Comparison of ENCODE assay signal across 8 mouse cellular contexts in the genomic region with DNA sequence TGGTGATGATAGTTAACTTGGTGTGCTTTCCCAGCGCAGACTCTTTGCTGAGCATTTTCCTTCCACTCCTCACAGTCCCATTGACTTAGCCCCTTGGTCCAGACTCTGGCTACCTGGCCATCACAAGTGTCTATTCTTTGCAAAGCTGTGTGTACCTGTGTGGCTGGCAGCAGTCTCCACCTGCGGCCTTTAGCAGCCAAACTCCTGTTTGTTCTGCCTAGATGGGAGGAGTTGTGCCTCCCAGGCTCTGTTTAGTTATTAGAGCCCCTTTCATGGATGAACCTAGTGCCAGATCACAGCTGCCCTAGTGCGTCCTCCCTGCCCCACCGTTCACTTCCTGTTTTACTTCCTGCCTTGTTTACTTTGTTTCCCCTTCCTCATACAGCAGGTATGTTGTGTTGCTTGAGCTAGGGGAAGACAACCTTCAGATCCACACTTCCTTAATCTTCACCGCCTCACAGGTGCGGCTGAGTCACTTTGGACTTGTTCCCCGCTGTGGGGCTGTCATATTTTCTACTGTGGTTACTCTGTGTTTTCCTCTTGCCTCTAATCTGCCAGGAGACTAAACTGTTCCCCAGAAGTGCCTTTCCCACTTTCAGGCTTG. TPM values are rescaled to one million over a fixed set of nuclear protein-coding genes. Genes with fewer than 3 reads are reported as not detected.
DNase-seq lines count a peak whose midpoint lies in the region; ATAC-seq and TF ChIP-seq lines count a peak whose summit lies in the region.
"Had no signal": no experiment of that assay in that cellular context is flagged by ENCODE, and none has a peak within 500 bp of the region (broad histone marks: within the 10 kb centered on the region; RNA-seq: fewer than 3 reads in every experiment).

No protein-coding gene starts in this region.

- peak; percentile 83 for ATAC-seq in common myeloid progenitor, adult 5-6 weeks (replicated peaks; ENCODE audit: low read depth, poor library complexity, severe bottlenecking)
- peak; percentile 76 for ATAC-seq in megakaryocyte progenitor cell, adult 5-6 weeks (replicated peaks; ENCODE audit: poor library complexity)
- no peak for ATAC-seq in midbrain, postnatal 0 days (ENCODE audit: low FRiP score)

- 0 out of 2 replicates have a peak, but pooled peaks cover 3% of the 10 kb centered on the region for H3K36me3 ChIP-seq in midbrain, postnatal 0 days (ENCODE audit: insufficient read depth, low read length)

- no peak for TF ChIP-seq CTCF in midbrain, postnatal 0 days (IDR thresholded peaks at IDR 0.05)

- H3K9me3 ChIP-seq in midbrain, postnatal 0 days (ENCODE audit: low read length) = no peaks in the 10 kb centered on the region
- H3K9me3 ChIP-seq: neural tube, embryonic 12.5 days had no signal

- 78% methylated on average over 7 of the region's 7 CpGs for WGBS in midbrain, postnatal 0 days

- DNase-seq in spleen, adult 18-20 months = peak; percentile 8 to 21
- DNase-seq in spleen, adult 12 weeks (ENCODE audit: low spot score) = no peak
- peak; percentile 47 for DNase-seq in thymus, postnatal 4 days
- DNase-seq in layer of hippocampus, adult 9-11 months = no peak
- DNase-seq in midbrain, postnatal 0 days (ENCODE audit: low spot score) = no peak

- no peaks in the 10 kb centered on the region for H3K27me3 ChIP-seq in midbrain, postnatal 0 days (ENCODE audit: insufficient read depth, low read length)
- H3K27me3 ChIP-seq: neural tube, embryonic 12.5 days had no signal

- no peak overlapping the region for H3K4me3 ChIP-seq in midbrain, postnatal 0 days (ENCODE audit: low read depth, low read length)
- H3K4me3 ChIP-seq: neural tube, embryonic 12.5 days had no signal

- no peaks in the 10 kb centered on the region for H3K4me1 ChIP-seq in midbrain, postnatal 0 days (ENCODE audit: insufficient read depth, low read length)
- H3K4me1 ChIP-seq: neural tube, embryonic 12.5 days had no signal

- no peak overlapping the region for H3K27ac ChIP-seq in midbrain, postnatal 0 days (ENCODE audit: low read depth, low read length)
- H3K27ac ChIP-seq: neural tube, embryonic 12.5 days had no signal

- H3K4me2 ChIP-seq in midbrain, postnatal 0 days (ENCODE audit: low read depth, low read length, poor library complexity, severe bottlenecking) = no peak overlapping the region
- H3K4me2 ChIP-seq: neural tube, embryonic 12.5 days had no signal

- H3K9ac ChIP-seq in midbrain, postnatal 0 days (replicated peaks; ENCODE audit: low read length, poor library complexity, severe bottlenecking) = no peak overlapping the region
- H3K9ac ChIP-seq: neural tube, embryonic 12.5 days had no signal

RNA-seq across cellular contexts. Expression of gene Chp1, which starts 11.3 kb away (rescaled TPM):
- total RNA-seq in common myeloid progenitor, adult 5-6 weeks (2017) = 48.8 and 50.5 TPM in 2 replicates
- total RNA-seq in megakaryocyte progenitor cell, adult 5-6 weeks (2015) = 47.9 and 51.9 TPM in 2 replicates
- total RNA-seq in megakaryocyte progenitor cell, adult 5-6 weeks (2017) = 49.1 and 57.9 TPM in 2 replicates
- total RNA-seq in midbrain, postnatal 0 days (2014; rRNA removed) = 54.7 and 69.4 TPM in 2 replicates
- polyA plus RNA-seq in midbrain, postnatal 0 days (2015; fragmentation: Nextera tagmentation; extraction: Ambion mirVana) = 51.0 and 51.5 TPM in 2 replicates

RNA-seq across cellular contexts. Expression of gene Exd1, which starts 11.4 kb away (rescaled TPM):
- 0.05 and 0.09 TPM in 2 replicates for total RNA-seq in common myeloid progenitor, adult 5-6 weeks (2017)
- total RNA-seq in megakaryocyte progenitor cell, adult 5-6 weeks (2015) = not detected in 2 replicates
- 0.98 and 2.0 TPM in 2 replicates for total RNA-seq in megakaryocyte progenitor cell, adult 5-6 weeks (2017)
- total RNA-seq in midbrain, postnatal 0 days (2014; rRNA removed) = 0.93 and 2.3 TPM in 2 replicates
- 0.84 and 0.91 TPM in 2 replicates for polyA plus RNA-seq in midbrain, postnatal 0 days (2015; fragmentation: Nextera tagmentation; extraction: Ambion mirVana)

RNA-seq across cellular contexts. Expression of gene Nusap1, which starts 59.3 kb away (rescaled TPM):
- total RNA-seq in common myeloid progenitor, adult 5-6 weeks (2017) = 89.7 and 98.6 TPM in 2 replicates
- 85.9 and 103 TPM in 2 replicates for total RNA-seq in megakaryocyte progenitor cell, adult 5-6 weeks (2015)
- total RNA-seq in megakaryocyte progenitor cell, adult 5-6 weeks (2017) = 96.0 and 104 TPM in 2 replicates
- 3.9 and 6.3 TPM in 2 replicates for total RNA-seq in midbrain, postnatal 0 days (2014; rRNA removed)
- 4.2 and 4.8 TPM in 2 replicates for polyA plus RNA-seq in midbrain, postnatal 0 days (2015; fragmentation: Nextera tagmentation; extraction: Ambion mirVana)

RNA-seq across cellular contexts. Expression of gene Oip5, which starts 59.4 kb away (rescaled TPM):
- 19.1 and 21.5 TPM in 2 replicates for total RNA-seq in common myeloid progenitor, adult 5-6 weeks (2017)
- 19.5 and 21.9 TPM in 2 replicates for total RNA-seq in megakaryocyte progenitor cell, adult 5-6 weeks (2015)
- total RNA-seq in megakaryocyte progenitor cell, adult 5-6 weeks (2017) = 26.9 and 29.6 TPM in 2 replicates
- total RNA-seq in midbrain, postnatal 0 days (2014; rRNA removed) = 3.1 and 5.2 TPM in 2 replicates
- polyA plus RNA-seq in midbrain, postnatal 0 days (2015; fragmentation: Nextera tagmentation; extraction: Ambion mirVana) = 2.9 and 3.0 TPM in 2 replicates

Comparison
In these comparisons a context has a peak if more than half of its experiments do, and no peak if none do; other contexts are left out.
1. DNase-seq: peak in spleen, adult 18-20 months (2 of 2) and thymus, postnatal 4 days (single experiment); none in spleen, adult 12 weeks (single experiment), layer of hippocampus, adult 9-11 months (single experiment) and midbrain, postnatal 0 days (single experiment).
2. RNA of gene Nusap1, which starts 59.3 kb away (total RNA-seq): 85.9 to 104 TPM in megakaryocyte progenitor cell, adult 5-6 weeks and 89.7 to 98.6 TPM in common myeloid progenitor, adult 5-6 weeks; 3.9 to 6.3 TPM in midbrain, postnatal 0 days; every median in the first group is over 10 times any median in the second.